Mouse (Mus musculus): ENCODE results near the gene Il10ra. TPM values are rescaled to one million over a fixed set of nuclear protein-coding genes. Genes with fewer than 3 reads are reported as not detected.

The Il10ra gene
- 0.56 and 1.4 TPM in 2 replicates for polyA plus RNA-seq (2014; fragmentation: Nextera tagmentation; extraction: Ambion mirVana)

DNA sequence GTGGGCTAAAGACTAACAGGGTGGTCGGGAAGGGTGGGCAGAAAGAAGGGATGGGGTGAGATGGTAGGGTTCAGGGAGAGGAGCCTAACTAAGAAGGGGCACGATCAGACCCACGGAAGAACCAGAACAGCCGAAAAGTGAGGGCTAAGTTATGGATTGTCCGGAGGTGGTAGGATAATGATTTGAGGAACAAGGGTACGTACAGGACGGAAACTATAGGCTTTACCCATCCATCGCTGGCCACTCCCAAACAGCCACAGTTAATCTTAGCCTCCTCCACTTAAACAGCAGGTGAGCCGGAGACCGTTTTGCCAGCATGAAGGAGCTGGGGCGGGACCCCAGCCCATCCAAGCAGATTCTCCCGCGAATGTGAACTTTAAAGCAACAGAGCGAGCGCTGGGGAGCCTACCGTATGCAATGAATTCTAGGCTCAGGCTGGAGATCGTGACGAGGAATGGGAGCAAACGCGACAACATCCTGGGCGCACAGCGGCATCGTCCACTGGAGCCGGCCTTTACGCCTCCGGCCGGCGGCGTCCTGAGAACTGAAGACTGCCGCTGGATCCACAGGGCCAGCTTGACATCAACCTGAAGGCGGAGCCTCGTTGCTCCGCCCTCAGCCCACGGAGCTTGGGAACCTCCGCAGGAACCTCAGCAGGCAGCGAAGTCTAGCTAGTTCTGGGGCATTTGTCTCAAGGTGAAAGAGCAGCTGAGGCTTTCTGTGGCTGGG, at the start of gene Il10ra:
TSS of gene Il10ra (minus strand) at position 553 of the 729 bp plus-strand sequence.
- peak within 1 kb of the TSS; percentile 35 for H3K4me3 ChIP-seq (ENCODE audit: low read depth, low read length)
- H3K27me3 ChIP-seq (ENCODE audit: control insufficient read depth, insufficient read depth, low read length), result peaks cover 7% of the 10 kb centered on the region; the same call in 1 of the 2 replicates
- no peaks in the 10 kb centered on the region for H3K4me1 ChIP-seq (ENCODE audit: control insufficient read depth, insufficient read depth, low read length)
- peak within 1 kb of the TSS; percentile 41 for H3K9ac ChIP-seq (replicated peaks; ENCODE audit: low read depth, low read length)
- H3K4me2 ChIP-seq (ENCODE audit: low read depth, low read length), result peak within 1 kb of the TSS; percentile 63
- WGBS, result 5% methylated on average over 36 of the region's 36 CpGs
- no peak for ATAC-seq (ENCODE audit: low read depth)
- no peaks in the 10 kb centered on the region for H3K9me3 ChIP-seq (ENCODE audit: control insufficient read depth, low read length)
- H3K36me3 ChIP-seq (ENCODE audit: control insufficient read depth, insufficient read depth, low read length), result no peaks in the 10 kb centered on the region
- H3K27ac ChIP-seq (ENCODE audit: low read depth, low read length), result no peak within 1 kb of the TSS

- Histone ChIP-seq H3K4me1 (ENCODE audit: control insufficient read depth, insufficient read depth, low read length) (no peaks in the 10 kb centered on the region), H3K4me2 (ENCODE audit: low read depth, low read length) (no peak overlapping the region), H3K9me3 (ENCODE audit: control insufficient read depth, low read length) (no peaks in the 10 kb centered on the region), H3K27ac (ENCODE audit: low read depth, low read length) (no peak overlapping the region), H3K36me3 (ENCODE audit: control insufficient read depth, insufficient read depth, low read length) (no peaks in the 10 kb centered on the region), H3K4me3 (ENCODE audit: low read depth, low read length) (no peak overlapping the region), H3K27me3 (ENCODE audit: control insufficient read depth, insufficient read depth, low read length) (no peaks in the 10 kb centered on the region), H3K9ac (replicated peaks; ENCODE audit: low read depth, low read length) (no peak overlapping the region)
- 78% methylated on average over 3 of the region's 3 CpGs for WGBS
- no peak for ATAC-seq (ENCODE audit: low read depth)
These were observed 48.7 kb upstream of the Il10ra start for GRCm38 (mm10) chr9:45317635-45318034.

DNA sequence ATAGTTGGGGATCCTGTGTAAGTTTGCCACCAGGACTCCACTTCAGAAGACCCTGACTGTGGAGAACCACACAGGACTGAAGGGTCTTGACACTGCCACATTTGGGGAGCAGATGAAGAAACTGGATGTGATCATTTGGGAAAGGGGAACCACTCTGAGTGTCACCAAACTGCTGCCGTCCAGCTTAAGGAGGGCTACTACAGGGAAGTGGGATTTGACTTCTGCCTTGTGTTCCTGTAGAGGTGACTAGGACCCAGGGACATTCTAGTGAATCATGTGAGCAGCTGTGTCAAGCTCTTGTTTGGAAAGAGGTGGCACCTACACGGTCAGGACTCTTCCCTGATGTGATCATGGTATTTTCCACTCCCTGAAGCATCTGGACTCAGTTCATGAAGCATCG, 45.0 kb upstream of the Il10ra start:
- no peak overlapping the region for H3K4me2 ChIP-seq (ENCODE audit: low read depth, low read length)
- no peak overlapping the region for H3K9ac ChIP-seq (replicated peaks; ENCODE audit: low read depth, low read length)
- H3K27me3 ChIP-seq (ENCODE audit: control insufficient read depth, insufficient read depth, low read length), result no peaks in the 10 kb centered on the region
- no peaks in the 10 kb centered on the region for H3K9me3 ChIP-seq (ENCODE audit: control insufficient read depth, low read length)
- no peaks in the 10 kb centered on the region for H3K4me1 ChIP-seq (ENCODE audit: control insufficient read depth, insufficient read depth, low read length)
- ATAC-seq (ENCODE audit: low read depth), result no peak
- no peak overlapping the region for H3K4me3 ChIP-seq (ENCODE audit: low read depth, low read length)
- no peak overlapping the region for H3K27ac ChIP-seq (ENCODE audit: low read depth, low read length)
- 89% methylated on average over 3 of the region's 3 CpGs for WGBS
- no peaks in the 10 kb centered on the region for H3K36me3 ChIP-seq (ENCODE audit: control insufficient read depth, insufficient read depth, low read length)

DNA sequence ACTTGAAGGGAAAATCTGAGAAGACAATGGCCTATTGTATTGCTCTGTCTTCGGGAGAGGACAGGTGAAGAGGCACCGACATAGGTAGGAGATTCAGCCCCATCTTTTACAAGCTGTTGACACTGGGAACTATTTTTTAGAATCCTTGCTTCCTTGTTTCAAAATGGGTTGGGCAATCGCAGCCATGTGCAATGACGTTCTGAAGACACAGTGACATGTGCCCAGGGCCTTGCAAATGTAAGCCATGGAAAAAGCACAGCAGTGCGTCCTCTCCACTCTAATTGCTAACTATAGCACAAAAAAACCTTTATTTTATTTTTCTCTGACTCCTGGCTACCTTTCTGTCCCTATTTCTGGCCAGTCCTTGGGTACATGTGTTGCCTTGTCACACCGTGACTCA, 42.9 kb upstream of the Il10ra start:
- Histone ChIP-seq H3K4me1 (ENCODE audit: control insufficient read depth, insufficient read depth, low read length) (no peaks in the 10 kb centered on the region), H3K9me3 (ENCODE audit: control insufficient read depth, low read length) (no peaks in the 10 kb centered on the region), H3K27me3 (ENCODE audit: control insufficient read depth, insufficient read depth, low read length) (no peaks in the 10 kb centered on the region), H3K36me3 (ENCODE audit: control insufficient read depth, insufficient read depth, low read length) (no peaks in the 10 kb centered on the region), H3K4me3 (ENCODE audit: low read depth, low read length) (no peak overlapping the region), H3K4me2 (ENCODE audit: low read depth, low read length) (no peak overlapping the region), H3K27ac (ENCODE audit: low read depth, low read length) (no peak overlapping the region), H3K9ac (replicated peaks; ENCODE audit: low read depth, low read length) (no peak overlapping the region)
- no peak for ATAC-seq (ENCODE audit: low read depth)
- WGBS, result 88% methylated on average over 6 of the region's 6 CpGs

DNA sequence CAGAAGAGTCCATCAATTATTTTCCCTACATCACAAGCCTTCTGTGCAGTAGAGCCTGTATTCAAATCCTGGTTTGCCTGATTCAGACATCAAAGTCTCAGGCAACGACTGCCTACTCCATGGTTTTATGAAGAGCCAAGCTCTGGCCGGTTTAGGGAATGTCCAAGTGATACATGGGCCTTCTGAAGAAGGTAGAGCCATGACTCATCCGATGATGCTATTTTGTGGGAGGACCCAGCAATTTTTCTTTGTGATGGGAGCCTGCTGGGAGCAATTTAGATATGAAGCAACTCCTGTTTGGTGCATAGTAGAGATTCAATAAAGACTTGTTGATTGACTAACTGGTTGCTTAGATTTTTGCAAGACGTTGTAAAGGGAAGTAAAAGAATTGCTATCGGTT, 39.6 kb upstream of the Il10ra start:
- WGBS, result 86% methylated on average over 5 of the region's 5 CpGs
- no peak overlapping the region for H3K4me2 ChIP-seq (ENCODE audit: low read depth, low read length)
- no peaks in the 10 kb centered on the region for H3K27me3 ChIP-seq (ENCODE audit: control insufficient read depth, insufficient read depth, low read length)
- H3K27ac ChIP-seq (ENCODE audit: low read depth, low read length), result no peak overlapping the region
- no peaks in the 10 kb centered on the region for H3K4me1 ChIP-seq (ENCODE audit: control insufficient read depth, insufficient read depth, low read length)
- ATAC-seq (ENCODE audit: low read depth), result no peak
- H3K4me3 ChIP-seq (ENCODE audit: low read depth, low read length), result no peak overlapping the region
- H3K9ac ChIP-seq (replicated peaks; ENCODE audit: low read depth, low read length), result no peak overlapping the region
- H3K36me3 ChIP-seq (ENCODE audit: control insufficient read depth, insufficient read depth, low read length), result no peaks in the 10 kb centered on the region
- no peaks in the 10 kb centered on the region for H3K9me3 ChIP-seq (ENCODE audit: control insufficient read depth, low read length)

GRCm38 (mm10) chr9:45306746-45307410, 37.9 kb upstream of the Il10ra start:
- Histone ChIP-seq H3K4me1 (ENCODE audit: control insufficient read depth, insufficient read depth, low read length) (no peaks in the 10 kb centered on the region), H3K27ac (ENCODE audit: low read depth, low read length) (no peak overlapping the region), H3K9ac (replicated peaks; ENCODE audit: low read depth, low read length) (no peak overlapping the region), H3K36me3 (ENCODE audit: control insufficient read depth, insufficient read depth, low read length) (no peaks in the 10 kb centered on the region), H3K9me3 (ENCODE audit: control insufficient read depth, low read length) (no peaks in the 10 kb centered on the region), H3K4me3 (ENCODE audit: low read depth, low read length) (no peak overlapping the region), H3K4me2 (ENCODE audit: low read depth, low read length) (no peak overlapping the region), H3K27me3 (ENCODE audit: control insufficient read depth, insufficient read depth, low read length) (no peaks in the 10 kb centered on the region)
- no peak for ATAC-seq (ENCODE audit: low read depth)
- 89% methylated on average over 12 of the region's 12 CpGs for WGBS

DNA sequence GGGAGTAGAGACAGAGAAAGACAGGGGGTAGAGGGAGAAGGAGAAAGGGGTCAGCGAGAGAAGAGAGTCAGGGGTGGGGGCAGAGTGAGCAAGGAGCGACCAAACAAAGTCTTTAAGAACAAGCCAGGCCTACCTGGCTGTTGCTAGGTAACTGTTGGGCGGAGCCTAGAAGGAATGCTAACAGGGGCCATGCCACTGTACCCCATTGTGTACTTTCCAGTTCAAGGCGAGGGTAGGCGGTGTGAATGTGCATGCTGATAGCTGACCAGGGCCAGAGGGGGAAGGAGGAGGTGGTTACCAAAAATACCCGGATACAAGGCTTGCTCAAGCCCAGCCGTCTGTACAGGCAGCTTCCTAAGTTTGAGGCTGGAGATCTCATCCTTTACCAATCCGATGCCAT, 32.8 kb upstream of the Il10ra start:
- H3K4me2 ChIP-seq (ENCODE audit: low read depth, low read length), result no peak overlapping the region
- no peak overlapping the region for H3K4me3 ChIP-seq (ENCODE audit: low read depth, low read length)
- H3K36me3 ChIP-seq (ENCODE audit: control insufficient read depth, insufficient read depth, low read length), result no peaks in the 10 kb centered on the region
- no peaks in the 10 kb centered on the region for H3K9me3 ChIP-seq (ENCODE audit: control insufficient read depth, low read length)
- no peak for ATAC-seq (ENCODE audit: low read depth)
- no peak overlapping the region for H3K27ac ChIP-seq (ENCODE audit: low read depth, low read length)
- H3K9ac ChIP-seq (replicated peaks; ENCODE audit: low read depth, low read length), result no peak overlapping the region
- WGBS, result 88% methylated on average over 8 of the region's 8 CpGs
- peaks cover 4% of the 10 kb centered on the region; the same call in 1 of the 2 replicates for H3K4me1 ChIP-seq (ENCODE audit: control insufficient read depth, insufficient read depth, low read length)
- no peaks in the 10 kb centered on the region for H3K27me3 ChIP-seq (ENCODE audit: control insufficient read depth, insufficient read depth, low read length)

GRCm38 (mm10) chr9:45300422-45301104, 31.6 kb upstream of the Il10ra start:
- no peak overlapping the region for H3K4me3 ChIP-seq (ENCODE audit: low read depth, low read length)
- 20% methylated on average over 20 of the region's 20 CpGs for WGBS
- peak overlapping the region; percentile 56 for H3K4me2 ChIP-seq (ENCODE audit: low read depth, low read length)
- no peaks in the 10 kb centered on the region for H3K36me3 ChIP-seq (ENCODE audit: control insufficient read depth, insufficient read depth, low read length)
- peak; percentile 93 for ATAC-seq (ENCODE audit: low read depth)
- H3K9ac ChIP-seq (replicated peaks; ENCODE audit: low read depth, low read length), result no peak overlapping the region
- no peaks in the 10 kb centered on the region for H3K9me3 ChIP-seq (ENCODE audit: control insufficient read depth, low read length)
- H3K27ac ChIP-seq (ENCODE audit: low read depth, low read length), result peak overlapping the region; percentile 40; the same call in 1 of the 2 replicates
- peaks cover 4% of the 10 kb centered on the region; the same call in 1 of the 2 replicates for H3K4me1 ChIP-seq (ENCODE audit: control insufficient read depth, insufficient read depth, low read length)
- no peaks in the 10 kb centered on the region for H3K27me3 ChIP-seq (ENCODE audit: control insufficient read depth, insufficient read depth, low read length)

Data from neural tube, embryonic 14.5 days (tissue).